Mouse (Mus musculus) naive thymus-derived CD4-positive, alpha-beta T cell, adult 5 months (primary cell): Measurements from ENCODE around the gene Cfap54. TPM values are rescaled to one million over a fixed set of nuclear protein-coding genes. Genes with fewer than 3 reads are reported as not detected.

ENCODE experiments used
- polyA plus RNA-seq: library from polyadenylated mRNA; unstranded; fragments of 100-300 nt; shearing (Covaris generic); gene quantifications from one replicate; pipeline ENCODE4 v1.2.1, GENCODE M21; 2017

The Cfap54 gene
- 0.39 TPM for polyA plus RNA-seq

DNA sequence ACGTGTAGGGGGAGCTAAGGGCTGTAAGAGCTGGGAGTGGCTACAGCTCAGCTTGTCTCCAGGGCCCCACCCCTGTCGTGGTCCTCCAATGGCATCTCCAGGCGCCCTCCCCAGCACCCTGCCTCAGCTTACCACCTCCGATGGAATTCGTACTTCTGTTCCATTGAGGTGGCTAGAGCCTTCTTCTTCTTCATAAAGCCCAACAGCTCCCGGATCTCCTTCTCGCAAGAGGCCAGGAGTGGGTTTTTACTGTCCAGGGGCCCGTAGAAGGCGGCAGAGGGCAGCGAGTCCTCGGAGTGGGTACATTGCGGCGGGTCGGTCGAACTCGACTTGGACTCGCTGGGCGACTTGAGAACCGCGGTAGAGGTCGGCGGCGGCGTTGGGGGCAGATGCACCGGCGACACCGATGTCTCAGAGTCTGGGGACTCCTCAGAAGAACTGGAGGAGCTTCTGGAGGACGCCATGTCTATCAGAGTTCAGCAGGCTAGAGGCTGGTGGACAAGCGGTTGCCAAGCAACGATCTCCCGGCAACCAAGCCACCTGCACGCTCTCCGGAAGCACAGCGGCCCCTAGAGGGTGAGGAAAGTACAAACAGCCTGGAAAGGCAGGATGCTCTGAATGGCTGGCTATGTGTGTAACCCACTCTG is at the start of gene Cfap54:
Gene Cfap54, minus strand, starts transcription at position 486 of the 647 bp plus-strand sequence.

Other genes starting within 250 kb of the Cfap54 start
- gene Cdk17, start 79.3 kb upstream of the Cfap54 start, polyA plus RNA-seq: 182 TPM
- 26.5 TPM for gene Elk3, start 229.5 kb upstream of the Cfap54 start, polyA plus RNA-seq